Mouse (Mus musculus) heart, postnatal 14 days (tissue): Measurements from ENCODE around the gene Gclc. TPM values are rescaled to one million over a fixed set of nuclear protein-coding genes. Genes with fewer than 3 reads are reported as not detected.

Experiments used
- DNase-seq, 2 experiments: peaks; one replicate each; pipeline ENCODE4 v3.0.0; 2021 to 2022
- intact Hi-C: fragments of 180-260 bp; cut with DNase I; formaldehyde crosslinking; loops from one replicate; pipeline ENCODE4 v1.15.1; 2025
- total RNA-seq, 2 experiments: library from RNA; stranded (reverse); gene quantifications; 2 replicates each; pipeline ENCODE4 v1.2.3; 2021

Gclc gene
- total RNA-seq, 2 experiments from 2014 or later: 9.7 to 11.6 TPM

GRCm38 (mm10) chr9:77779711-77780110 lies 25.4 kb downstream of the Gclc start:
- no peak for DNase-seq
- intact Hi-C loops: loop anchor here (2.0 kb wide), 4 partner anchors 117 to 183 kb away; no protein-coding TSS in a partner anchor

GRCm38 (mm10) chr9:77781453-77782163 lies 27.3 kb downstream of the Gclc start:
- peak in 1 of 2 experiments; percentile 31 for DNase-seq
- intact Hi-C loops: loop anchor here (2.0 kb wide), 4 partner anchors 119 to 185 kb away; no protein-coding TSS in a partner anchor

DNA sequence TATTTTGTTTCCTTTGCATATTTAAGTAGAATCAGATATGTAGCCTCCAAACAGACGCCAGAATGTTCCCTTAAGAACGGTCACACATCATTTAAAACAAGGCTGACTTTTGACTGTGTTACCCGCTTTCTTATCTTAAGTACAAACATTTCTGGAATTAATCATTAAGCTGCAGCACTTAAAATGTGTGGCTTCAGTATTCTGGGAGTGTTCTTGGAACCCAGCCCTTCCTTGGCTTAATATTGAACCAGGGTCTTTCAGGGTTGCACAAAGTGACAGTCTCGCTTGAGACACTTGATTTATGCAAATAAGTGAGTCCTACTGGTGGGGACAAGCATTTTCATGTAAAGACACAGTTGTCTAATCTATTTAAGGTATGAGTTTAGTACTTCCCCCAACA lies 27.9 kb downstream of the Gclc start:
- DNase-seq: no peak
- intact Hi-C loops: no loop called here

DNA sequence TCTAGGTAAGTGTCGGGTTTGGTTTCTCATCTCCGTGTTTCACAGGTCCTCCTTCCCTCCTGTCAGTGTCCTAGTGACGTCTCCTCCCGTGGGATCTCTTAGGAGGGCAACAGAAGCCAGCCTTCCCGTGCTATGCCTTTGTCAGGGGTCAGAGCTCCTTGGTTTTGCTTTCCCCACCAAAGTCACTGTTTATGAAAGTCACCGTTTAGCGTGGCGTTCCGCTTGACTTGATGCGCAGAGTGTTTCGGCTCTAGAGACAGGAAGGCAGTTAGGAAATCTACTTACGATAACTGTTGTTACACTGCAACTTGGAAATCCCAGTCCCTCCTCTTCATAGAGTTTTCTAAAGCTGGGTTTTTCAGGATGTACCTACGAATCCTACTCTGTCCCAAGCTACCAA lies 28.7 kb downstream of the Gclc start:
- DNase-seq: no peak
- intact Hi-C loops: no loop called here

- intact Hi-C loops: no loop called here
- DNase-seq: no peak
Observed at GRCm38 (mm10) chr9:77785466-77785865, 31.1 kb downstream of the Gclc start.

DNA sequence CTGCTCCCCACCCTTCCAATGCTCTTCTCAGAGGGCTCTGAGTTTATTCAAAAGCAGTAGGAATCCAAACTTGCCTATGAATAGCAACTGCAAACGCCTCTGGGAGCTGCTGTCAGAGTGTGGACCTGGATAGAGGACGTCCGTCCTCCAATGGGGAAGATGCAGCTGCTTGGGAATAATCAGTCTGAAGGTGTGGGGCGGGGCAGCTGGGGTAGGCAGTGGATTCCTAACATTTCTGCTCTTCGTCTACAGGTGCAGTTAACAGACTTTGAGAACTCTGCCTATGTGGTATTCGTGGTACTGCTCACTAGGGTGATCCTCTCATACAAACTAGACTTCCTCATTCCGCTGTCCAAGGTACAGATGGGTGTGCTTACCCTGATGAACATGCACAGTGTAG lies 33.6 kb downstream of the Gclc start:
- DNase-seq: no peak
- intact Hi-C loops: no loop called here

- peak; percentile 60 to 69 for DNase-seq
- intact Hi-C loops: no loop called here
Observed at GRCm38 (mm10) chr9:77789615-77790348, 35.4 kb downstream of the Gclc start.

DNA sequence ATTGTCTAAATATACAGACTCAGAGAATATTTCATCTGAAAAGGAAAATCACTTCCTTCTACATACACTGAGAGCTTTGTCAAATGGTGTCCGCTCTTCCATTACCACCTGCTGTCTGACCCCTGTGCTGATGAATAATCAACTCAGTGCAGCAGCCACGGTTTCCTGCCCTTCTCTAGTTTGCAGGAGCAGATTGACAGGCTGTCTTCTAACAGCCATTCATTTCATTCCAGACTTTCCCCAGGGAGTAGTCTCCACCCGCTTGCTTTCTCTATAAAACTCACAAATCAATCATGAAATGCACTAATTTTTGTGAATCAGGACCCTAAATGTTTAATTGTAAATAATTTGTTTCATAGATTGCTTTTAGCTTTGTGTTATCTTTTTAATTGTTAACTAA lies 39.5 kb downstream of the Gclc start:
- intact Hi-C loops: no loop called here
- DNase-seq: no peak

GRCm38 (mm10) chr9:77802461-77802860 lies 48.1 kb downstream of the Gclc start:
- peak; percentile 38 to 52 for DNase-seq
- intact Hi-C loops: no loop called here

- no peak for DNase-seq
- intact Hi-C loops: loop anchor here (1.0 to 2.0 kb wide), 3 partner anchors 104 to 218 kb away; no protein-coding TSS in a partner anchor
Observed at GRCm38 (mm10) chr9:77806426-77806825, 52.1 kb downstream of the Gclc start.

DNA sequence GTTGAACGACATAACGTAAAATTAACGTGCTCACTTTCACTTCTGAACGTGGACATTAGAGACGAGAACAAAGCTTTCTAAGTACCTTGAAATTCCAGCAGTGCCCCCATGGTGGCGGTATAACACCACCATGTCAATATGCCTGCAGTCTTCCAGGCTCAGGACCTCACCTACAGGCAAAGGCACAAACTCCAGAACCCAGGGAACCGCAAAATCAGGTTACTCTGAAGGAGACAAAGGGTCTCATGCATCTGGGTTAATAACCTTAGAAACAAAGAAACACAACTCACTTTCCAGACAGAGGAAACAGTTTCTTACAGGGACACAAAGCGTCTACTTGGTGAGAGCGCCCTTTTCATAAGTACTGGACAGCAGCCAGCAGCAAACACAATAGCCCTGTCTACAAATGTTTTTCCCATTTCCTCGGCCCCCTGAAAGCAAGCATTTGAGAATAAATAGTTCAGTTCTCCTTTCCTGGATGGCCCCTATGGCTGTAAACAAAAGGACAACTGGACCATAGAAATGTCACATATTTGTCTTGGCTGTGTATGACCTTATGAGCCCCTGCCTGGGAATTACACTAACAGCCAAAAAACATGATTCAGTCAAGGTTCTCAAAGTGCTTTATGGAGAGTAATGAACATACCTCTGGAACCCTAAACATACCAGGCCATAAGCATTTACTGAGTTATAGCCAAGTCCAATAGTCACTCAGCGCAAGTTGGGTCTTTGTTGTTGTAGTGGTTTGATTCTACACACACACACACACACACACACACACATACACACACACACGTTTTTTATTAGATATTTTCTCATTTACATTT lies 52.7 kb downstream of the Gclc start:
- intact Hi-C loops: loop anchor here (1.0 to 2.0 kb wide), 3 partner anchors 104 to 218 kb away; no protein-coding TSS in a partner anchor
- DNase-seq: peak; percentile 87 to 90

DNA sequence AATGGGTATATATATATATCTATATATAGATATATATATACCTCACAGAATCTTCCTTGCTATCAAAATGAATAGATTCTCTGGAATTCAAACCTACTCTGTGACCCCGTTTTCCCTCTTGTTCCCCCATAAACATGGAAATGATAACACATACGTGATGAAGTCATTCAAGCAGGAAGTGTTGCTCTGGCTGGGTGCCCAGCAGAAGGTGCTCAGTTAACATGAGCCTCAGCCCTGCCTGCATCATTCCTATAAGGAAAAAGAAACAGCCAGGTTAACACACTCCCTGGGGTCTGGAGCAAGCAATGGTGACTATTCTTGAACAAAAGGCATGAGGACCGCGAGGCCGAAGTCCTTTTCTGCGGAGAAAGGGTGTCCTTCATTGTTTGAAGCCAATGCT lies 54.1 kb downstream of the Gclc start:
- DNase-seq: peak; percentile 16 to 23
- intact Hi-C loops: no loop called here

- intact Hi-C loops: no loop called here
- DNase-seq: no peak
Observed at GRCm38 (mm10) chr9:77818858-77819257, 64.5 kb downstream of the Gclc start.

DNA sequence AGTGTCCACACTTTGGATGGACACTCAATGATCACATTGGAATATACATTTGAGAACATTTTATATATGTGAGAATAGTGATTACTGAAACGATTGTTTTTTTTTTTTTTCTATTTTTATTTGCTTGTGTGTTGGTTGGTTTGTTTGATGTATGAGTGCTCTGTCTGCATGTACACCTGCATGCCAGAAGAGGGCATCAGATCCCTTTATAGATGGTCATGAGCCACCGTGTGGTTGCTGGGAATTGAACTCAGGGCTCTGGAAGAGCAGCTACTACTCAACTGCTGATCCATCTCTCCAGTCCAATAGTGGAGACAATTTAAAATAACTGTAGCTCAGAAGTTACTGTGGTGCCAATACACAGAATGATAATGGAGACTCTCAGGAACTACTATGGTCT lies 65.0 kb downstream of the Gclc start:
- DNase-seq: no peak
- intact Hi-C loops: no loop called here

DNA sequence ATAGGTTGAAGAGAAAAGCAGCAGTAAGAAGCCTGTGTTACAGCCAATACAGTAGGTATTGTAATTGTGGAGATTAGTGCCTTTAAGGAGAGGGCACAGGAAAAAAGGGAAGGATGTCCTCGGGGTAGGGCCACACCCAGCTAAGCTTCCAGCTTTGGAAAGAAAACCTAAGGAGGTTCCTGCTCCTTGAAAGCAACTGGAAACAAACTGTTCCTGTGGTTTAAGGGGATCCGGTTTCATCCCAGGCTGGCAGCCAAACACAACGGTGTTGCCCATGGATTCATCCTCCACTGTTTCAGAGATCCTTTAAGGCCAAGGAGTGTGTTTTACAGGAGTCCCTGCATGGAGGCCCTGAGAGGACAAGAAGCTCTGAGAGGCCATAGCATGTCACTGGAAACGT lies 66.5 kb downstream of the Gclc start:
- intact Hi-C loops: no loop called here
- no peak for DNase-seq

DNA sequence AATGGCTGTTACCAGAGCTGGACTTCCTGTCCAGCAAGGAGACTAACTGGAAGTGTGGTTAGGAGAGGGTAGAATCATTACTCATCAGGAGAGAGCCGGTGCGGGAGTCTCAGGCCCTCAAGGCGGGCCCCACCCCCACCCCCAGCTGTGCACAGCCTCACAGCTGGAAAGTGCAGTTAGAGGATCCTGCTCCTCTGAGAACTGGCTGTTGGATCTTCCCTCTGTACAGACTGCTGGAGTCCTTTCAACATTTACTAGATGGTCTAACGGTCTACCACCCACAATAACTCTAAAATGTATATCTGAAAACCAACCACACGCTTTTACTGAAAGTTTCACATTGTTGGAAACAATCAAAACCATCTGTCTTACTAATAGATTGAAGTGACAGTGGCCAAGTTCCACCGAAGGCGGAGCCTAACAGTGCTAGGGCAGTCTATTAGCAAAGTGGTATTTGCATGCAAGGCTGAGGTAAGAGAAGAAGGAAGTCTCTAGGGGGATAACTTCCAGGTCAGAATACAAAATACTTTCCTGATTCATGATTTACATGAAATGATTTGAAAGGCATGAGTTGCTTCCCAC lies 71.1 kb downstream of the Gclc start:
- DNase-seq: peak in 1 of 2 experiments; percentile 42
- intact Hi-C loops: no loop called here

DNA sequence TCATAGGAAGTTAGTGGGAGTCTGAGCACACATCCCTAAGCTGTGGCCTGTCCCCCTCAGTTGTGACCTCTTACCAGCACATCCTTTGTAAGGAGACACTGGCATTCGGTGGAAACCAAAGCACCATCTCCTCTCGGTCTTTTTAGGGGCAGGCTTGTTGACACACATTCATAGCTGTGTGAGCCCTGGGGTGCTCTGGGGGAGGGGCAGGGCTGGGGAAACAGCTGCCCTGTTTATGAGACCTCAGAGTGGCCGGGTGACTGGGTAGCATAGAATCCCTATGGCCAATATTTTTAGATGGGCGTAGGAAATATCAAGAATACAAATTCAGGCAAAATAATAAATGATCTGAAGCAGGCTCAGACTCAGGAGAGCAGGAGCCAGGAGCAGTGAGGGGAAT lies 71.9 kb downstream of the Gclc start:
- DNase-seq: no peak
- intact Hi-C loops: no loop called here

DNA sequence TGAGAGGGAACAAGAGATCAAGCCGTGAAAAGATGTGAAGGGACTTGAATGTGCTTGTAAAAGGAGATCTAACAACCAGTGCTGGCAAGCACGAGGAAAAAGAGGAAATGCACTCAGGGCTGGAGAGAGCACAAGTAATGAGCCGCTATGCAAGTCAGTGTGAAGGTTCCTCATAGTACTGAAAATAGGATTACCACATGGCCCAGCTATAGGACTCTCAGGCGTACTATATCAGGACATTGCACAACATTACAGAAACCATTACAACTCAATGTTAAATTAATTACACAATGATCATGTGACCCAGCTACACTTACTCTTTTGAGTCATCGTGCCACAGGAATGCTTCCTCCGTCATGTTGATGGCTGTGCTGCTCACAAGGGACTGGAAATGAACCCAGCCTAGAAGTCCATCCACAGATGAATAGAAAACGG lies 74.2 kb downstream of the Gclc start:
- intact Hi-C loops: no loop called here
- DNase-seq: peak in 1 of 2 experiments; percentile 18

DNA sequence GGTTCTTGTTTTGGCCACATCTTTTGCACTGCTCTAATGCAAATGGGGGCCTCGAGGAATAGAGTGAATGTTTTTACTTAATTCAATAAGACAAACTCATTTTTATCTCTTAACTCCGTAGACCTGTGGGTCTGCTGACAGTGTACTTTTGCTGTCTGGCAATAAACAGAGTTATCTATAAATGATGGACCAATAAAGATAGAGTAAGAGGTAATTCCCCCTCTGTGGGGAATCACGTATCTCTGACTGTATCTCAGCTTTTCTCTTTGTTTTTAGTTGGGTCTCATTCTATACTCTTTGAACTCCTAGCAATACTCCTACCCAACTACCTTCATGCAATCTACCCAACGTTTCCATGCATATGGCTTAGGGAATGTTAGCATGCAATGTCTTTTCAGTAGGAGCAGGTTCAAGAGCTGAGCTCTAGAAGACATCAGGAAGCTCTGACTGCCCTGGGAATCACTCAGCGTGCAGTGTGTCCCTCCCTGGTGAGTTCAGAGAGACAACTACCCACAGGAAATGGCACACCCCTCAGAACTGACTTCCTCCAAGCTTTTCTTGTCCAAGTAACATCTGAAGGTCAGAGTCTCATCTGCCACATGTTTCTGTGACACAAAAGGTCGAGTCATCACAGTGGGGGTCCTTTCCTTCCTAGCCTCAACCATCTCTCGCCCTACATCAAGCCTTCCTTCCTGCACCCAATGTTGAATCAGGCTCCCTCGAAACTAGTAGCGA lies 80.1 kb downstream of the Gclc start:
- no peak for DNase-seq
- intact Hi-C loops: no loop called here

DNA sequence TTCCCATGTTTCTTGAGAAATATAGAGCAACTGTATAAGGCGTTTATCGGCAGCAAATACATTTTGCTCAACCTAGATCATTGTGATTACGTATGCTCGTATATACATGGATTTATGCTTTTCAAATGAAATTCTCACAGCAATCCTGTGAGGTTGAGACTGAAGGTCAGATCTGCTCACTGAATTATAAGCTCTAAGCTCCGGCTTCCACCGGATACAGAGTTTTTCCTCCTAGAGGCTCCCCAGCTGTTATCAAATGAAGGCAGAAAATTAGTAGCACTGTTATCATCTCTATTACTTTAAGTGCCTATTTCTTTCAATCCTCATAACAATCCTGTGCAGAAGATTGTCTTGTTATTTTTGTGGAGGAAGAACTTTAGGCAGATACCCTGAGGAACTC lies 80.8 kb downstream of the Gclc start:
- DNase-seq: no peak
- intact Hi-C loops: no loop called here
